In the genomic region with DNA sequence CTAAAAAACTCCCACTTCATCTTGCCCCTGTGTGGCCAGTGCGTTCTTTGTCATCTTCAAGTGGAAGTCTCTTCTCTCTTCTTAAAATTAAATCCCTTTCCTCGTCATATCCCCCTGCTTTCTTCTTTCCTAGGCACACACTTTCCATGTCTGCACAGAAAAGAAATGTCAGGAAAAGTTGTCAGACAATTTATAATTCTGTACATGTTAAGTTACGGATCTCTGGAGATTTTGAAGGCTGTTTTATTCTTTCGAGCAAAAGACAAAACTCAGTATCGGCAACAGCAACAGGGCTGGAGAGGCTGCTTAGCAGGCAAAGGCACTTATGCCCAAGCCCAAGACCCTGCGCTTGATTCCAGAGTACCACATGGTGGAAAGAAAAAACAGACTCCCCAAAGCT, we compare ENCODE assay signal across 9 mouse cellular contexts.
DNase-seq lines count a peak whose midpoint lies in the region; ATAC-seq and TF ChIP-seq lines count a peak whose summit lies in the region.
"Had no signal": no experiment of that assay in that cellular context is flagged by ENCODE, and none has a peak within 500 bp of the region (broad histone marks: within the 10 kb centered on the region; RNA-seq: fewer than 3 reads in every experiment).

No protein-coding gene starts in this region.

- WGBS in heart, embryonic 14.5 days = 32% methylated on average over 6 of the region's 6 CpGs
- 52% methylated on average over 6 of the region's 6 CpGs for WGBS in heart, adult 2 months
- WGBS in embryonic facial prominence, embryonic 11.5 days = 21% methylated on average over 6 of the region's 6 CpGs
- WGBS in hindbrain, embryonic 16.5 days = 18% methylated on average over 6 of the region's 6 CpGs
- WGBS in midbrain, embryonic 13.5 days = 10% methylated on average over 6 of the region's 6 CpGs

- H3K4me1 ChIP-seq in heart, embryonic 14.5 days (ENCODE audit: control insufficient read depth in 2 of 2, insufficient read depth in 2 of 2, low read length in 2 of 2) = peaks cover 4 to 11% of the 10 kb centered on the region in 2 experiments
- H3K4me1 ChIP-seq in heart, adult 2 months (ENCODE audit: control insufficient read depth, insufficient read depth, low read length) = peaks cover 2% of the 10 kb centered on the region; the same call in 1 of the 2 replicates
- no peaks in the 10 kb centered on the region for H3K4me1 ChIP-seq in embryonic facial prominence, embryonic 11.5 days (ENCODE audit: control insufficient read depth, insufficient read depth, low read length)
- peaks cover 21% of the 10 kb centered on the region for H3K4me1 ChIP-seq in hindbrain, embryonic 16.5 days (ENCODE audit: control insufficient read depth, insufficient read depth, low read depth, low read length)
- peaks cover 26% of the 10 kb centered on the region for H3K4me1 ChIP-seq in midbrain, embryonic 13.5 days (replicated peaks)

- ATAC-seq in heart, embryonic 14.5 days (ENCODE audit: insufficient number of reproducible peaks, insufficient read depth, low FRiP score, low read depth) = no peak
- no peak for ATAC-seq in embryonic facial prominence, embryonic 11.5 days (replicated peaks; ENCODE audit: insufficient number of reproducible peaks, low FRiP score, low TSS enrichment, low read depth)
- ATAC-seq in hindbrain, embryonic 16.5 days = no peak
- ATAC-seq in midbrain, embryonic 13.5 days = no peak

- H3K9me3 ChIP-seq in heart, embryonic 14.5 days (ENCODE audit: control insufficient read depth, low read length) = no peaks in the 10 kb centered on the region
- no peaks in the 10 kb centered on the region for H3K9me3 ChIP-seq in embryonic facial prominence, embryonic 11.5 days (replicated peaks; ENCODE audit: control insufficient read depth, low read length)
- no peaks in the 10 kb centered on the region for H3K9me3 ChIP-seq in hindbrain, embryonic 16.5 days (ENCODE audit: control insufficient read depth, low read length)
- H3K9me3 ChIP-seq in midbrain, embryonic 13.5 days = no peaks in the 10 kb centered on the region

- DNase-seq in heart, adult 2 months = no peak
- DNase-seq in embryonic facial prominence, embryonic 11.5 days (ENCODE audit: low spot score) = peak; percentile 42
- DNase-seq in adipocyte (ENCODE audit: low spot score) = no peak
- DNase-seq in frontal cortex, postnatal 36 days (ENCODE audit: low spot score in 2 of 2) = no peak
- DNase-seq in frontal cortex, postnatal 14 days (ENCODE audit: low spot score in 2 of 2) = no peak
- DNase-seq: right cerebral cortex, postnatal 4 days had no signal

- no peak for TF ChIP-seq POLR2A in heart, adult 2 months (IDR thresholded peaks at IDR 0.05; ENCODE audit: insufficient read depth, low read depth, low read length)

- H3K36me3 ChIP-seq in heart, embryonic 14.5 days (ENCODE audit: control insufficient read depth, insufficient read depth, low read length) = no peaks in the 10 kb centered on the region
- no peaks in the 10 kb centered on the region for H3K36me3 ChIP-seq in heart, adult 2 months (ENCODE audit: control insufficient read depth, insufficient read depth, low read length)
- no peaks in the 10 kb centered on the region for H3K36me3 ChIP-seq in embryonic facial prominence, embryonic 11.5 days (replicated peaks; ENCODE audit: control insufficient read depth, insufficient read depth, low read depth, low read length)
- no peaks in the 10 kb centered on the region for H3K36me3 ChIP-seq in hindbrain, embryonic 16.5 days (ENCODE audit: control insufficient read depth, insufficient read depth, low read length)
- H3K36me3 ChIP-seq in midbrain, embryonic 13.5 days = no peaks in the 10 kb centered on the region

- peak overlapping the region; percentile 64; the same call in 1 of the 2 replicates for H3K9ac ChIP-seq in heart, embryonic 14.5 days (ENCODE audit: low read length)
- no peak overlapping the region for H3K9ac ChIP-seq in heart, adult 2 months (ENCODE audit: low read depth, low read length)
- H3K9ac ChIP-seq in embryonic facial prominence, embryonic 11.5 days (replicated peaks; ENCODE audit: low read length) = no peak overlapping the region
- H3K9ac ChIP-seq in hindbrain, embryonic 16.5 days (ENCODE audit: low read depth, low read length) = peak overlapping the region; percentile 70; the same call in 1 of the 2 replicates
- peak overlapping the region; percentile 69; the same call in 1 of the 2 replicates for H3K9ac ChIP-seq in midbrain, embryonic 13.5 days (replicated peaks)

- no peak for TF ChIP-seq EP300 in heart, adult 2 months (IDR thresholded peaks at IDR 0.05; ENCODE audit: insufficient read depth, low read depth, low read length)

- no peaks in the 10 kb centered on the region for H3K27me3 ChIP-seq in heart, embryonic 14.5 days (ENCODE audit: control insufficient read depth, insufficient read depth, low read length)
- H3K27me3 ChIP-seq in heart, adult 2 months (ENCODE audit: control insufficient read depth, insufficient read depth, low read length) = no peaks in the 10 kb centered on the region
- H3K27me3 ChIP-seq in embryonic facial prominence, embryonic 11.5 days (ENCODE audit: control insufficient read depth, insufficient read depth, low read length) = no peaks in the 10 kb centered on the region
- H3K27me3 ChIP-seq in hindbrain, embryonic 16.5 days (replicated peaks; ENCODE audit: control insufficient read depth, insufficient read depth, low read length) = no peaks in the 10 kb centered on the region
- no peaks in the 10 kb centered on the region for H3K27me3 ChIP-seq in midbrain, embryonic 13.5 days

- H3K79me2 ChIP-seq in heart, adult 2 months (replicated peaks; ENCODE audit: control insufficient read depth, insufficient read depth, low read length) = no peaks in the 10 kb centered on the region

- intact Hi-C loops in heart, adult 2 months (cut with DNase I) = loop anchor here (1.0 to 10.0 kb wide), 4 partner anchors 117 to 432 kb away; no protein-coding TSS in a partner anchor

- peak overlapping the region; percentile 82 for H3K4me2 ChIP-seq in heart, embryonic 14.5 days (ENCODE audit: low read length)
- peak overlapping the region; percentile 71 for H3K4me2 ChIP-seq in embryonic facial prominence, embryonic 11.5 days (ENCODE audit: low read depth, low read length)
- peak overlapping the region; percentile 90 for H3K4me2 ChIP-seq in hindbrain, embryonic 16.5 days (ENCODE audit: low read length)
- H3K4me2 ChIP-seq in midbrain, embryonic 13.5 days (replicated peaks) = peak overlapping the region; percentile 87

- peak overlapping the region in 1 of 2 experiments; percentile 41; a peak in 2 of 4 replicates for H3K4me3 ChIP-seq in heart, embryonic 14.5 days (ENCODE audit: control insufficient read depth in 1 of 2, insufficient read depth in 1 of 2, low read depth in 1 of 2, low read length in 2 of 2)
- H3K4me3 ChIP-seq in heart, adult 2 months = no peak overlapping the region
- H3K4me3 ChIP-seq in embryonic facial prominence, embryonic 11.5 days (ENCODE audit: low read depth, low read length) = no peak overlapping the region; the same call in 1 of the 2 replicates
- H3K4me3 ChIP-seq in hindbrain, embryonic 16.5 days (ENCODE audit: low read length) = no peak overlapping the region
- H3K4me3 ChIP-seq in midbrain, embryonic 13.5 days (replicated peaks) = peak overlapping the region; percentile 46; the same call in 1 of the 2 replicates

- H3K27ac ChIP-seq in heart, embryonic 14.5 days (replicated peaks in 1 of 2; ENCODE audit: control insufficient read depth in 1 of 2, insufficient read depth in 1 of 2, low read depth in 2 of 2, low read length in 2 of 2) = no peak overlapping the region
- H3K27ac ChIP-seq in heart, adult 2 months = no peak overlapping the region
- H3K27ac ChIP-seq in embryonic facial prominence, embryonic 11.5 days (replicated peaks; ENCODE audit: low read depth, low read length) = no peak overlapping the region
- no peak overlapping the region; the same call in 1 of the 2 replicates for H3K27ac ChIP-seq in hindbrain, embryonic 16.5 days (ENCODE audit: low read depth, low read length)
- 0 out of 2 replicates have a peak overlapping the region, but pooled peaks have one; percentile 12 for H3K27ac ChIP-seq in midbrain, embryonic 13.5 days

- no peak for TF ChIP-seq CTCF in heart, adult 2 months (IDR thresholded peaks at IDR 0.05)

Comparison
In these comparisons a context has a peak if more than half of its experiments do, and no peak if none do; other contexts are left out.
1. H3K9ac ChIP-seq: peak in heart, embryonic 14.5 days (single experiment), hindbrain, embryonic 16.5 days (single experiment) and midbrain, embryonic 13.5 days (single experiment); none in heart, adult 2 months (single experiment) and embryonic facial prominence, embryonic 11.5 days (single experiment).
2. Peak in every context shown above with its lines, with median percentiles within 50 percentile points of each other: H3K4me2 ChIP-seq.